Mouse (Mus musculus) embryonic fibroblast, embryonic 13.5 days (primary cell): ENCODE results near the gene Slc39a11.

ENCODE experiments used
- CTCF ChIP-seq: IDR thresholded peaks from 2 replicates; pipeline ENCODE4 v1.5.1; 2011; ENCODE audit warnings: mild to moderate bottlenecking, control low read depth, low read length, moderate library complexity, borderline replicate concordance; ENCODE audit not compliant: insufficient read depth
- POLR2A ChIP-seq: IDR thresholded peaks from 2 replicates; pipeline ENCODE4 v1.6.1; 2011; ENCODE audit warnings: low read depth, mild to moderate bottlenecking, control low read depth, low read length, moderate library complexity

GRCm38 (mm10) chr11:113660940-113661339, 11.1 kb upstream of the Slc39a11 start:
- TF ChIP-seq CTCF (no peak), POLR2A (no peak)
